Mouse (Mus musculus) liver, postnatal 0 days (tissue): ENCODE measurements around the gene Nat14.

Source experiments
- CTCF ChIP-seq: sonication (generic); IDR thresholded peaks from 2 replicates; pipeline ENCODE4 v1.5.1; 2016; ENCODE audit warnings: antibody characterized with exemption, low read depth
- EP300 ChIP-seq: IDR thresholded peaks from 2 replicates; pipeline ENCODE4 v1.6.1; 2016; ENCODE audit warnings: antibody characterized with exemption, low read depth, mild to moderate bottlenecking

- TF ChIP-seq EP300, result no peak
- TF ChIP-seq CTCF, result no peak
Measured at GRCm38 (mm10) chr7:4947855-4948254, 26.0 kb downstream of the Nat14 start.
